Mouse (Mus musculus): ENCODE results near the gene Dnajb12. TPM values are rescaled to one million over a fixed set of nuclear protein-coding genes. Genes with fewer than 3 reads are reported as not detected.
A peak's percentile ranks its signal among the peaks of the same experiment; 100 is the strongest.

Gene Dnajb12
- total RNA-seq, 2 experiments from 2014 or later, result 32.1 to 37.7 TPM

GRCm38 (mm10) chr10:59895460-59896186, 16.3 kb downstream of the Dnajb12 start:
- DNase-seq, result no peak
- intact Hi-C loops (cut with DNase I), result loop anchor here (5.0 to 10.0 kb wide), 2 partner anchors 57 to 209 kb away; partner anchors contain the start of genes Ddit4 and Spock2

GRCm38 (mm10) chr10:59896211-59896610, 16.9 kb downstream of the Dnajb12 start:
- intact Hi-C loops (cut with DNase I), result loop anchor here (5.0 to 10.0 kb wide), 2 partner anchors 56 to 209 kb away; partner anchors contain the start of genes Ddit4 and Spock2
- no peak for DNase-seq

- intact Hi-C loops (cut with DNase I), result loop anchor here (5.0 to 10.0 kb wide), 2 partner anchors 55 to 208 kb away; partner anchors contain the start of genes Ddit4 and Spock2
- DNase-seq, result peak; percentile 85
Measured at GRCm38 (mm10) chr10:59896911-59897331, 17.6 kb downstream of the Dnajb12 start.

GRCm38 (mm10) chr10:59897511-59897910, 18.2 kb downstream of the Dnajb12 start:
- intact Hi-C loops (cut with DNase I), result loop anchor here (5.0 to 10.0 kb wide), 2 partner anchors 55 to 207 kb away; partner anchors contain the start of genes Ddit4 and Spock2

GRCm38 (mm10) chr10:59898180-59898778, 18.9 kb downstream of the Dnajb12 start:
- no peak for DNase-seq
- intact Hi-C loops (cut with DNase I), result loop anchor here (5.0 to 10.0 kb wide), 2 partner anchors 54 to 207 kb away; partner anchors contain the start of genes Ddit4 and Spock2

More at GRCm38 (mm10) chr10:59897511-59897910, 18.2 kb downstream of the Dnajb12 start:
- peak; percentile 61 for DNase-seq

GRCm38 (mm10) chr10:59898935-59899334, 19.6 kb downstream of the Dnajb12 start:
- no peak for DNase-seq
- intact Hi-C loops (cut with DNase I), result loop anchor here (5.0 to 10.0 kb wide), 2 partner anchors 53 to 206 kb away; partner anchors contain the start of genes Ddit4 and Spock2

- intact Hi-C loops (cut with DNase I), result loop anchor here (5.0 to 10.0 kb wide), 2 partner anchors 53 to 205 kb away; partner anchors contain the start of genes Ddit4 and Spock2
- peak; percentile 97 for DNase-seq
Measured at GRCm38 (mm10) chr10:59899341-59900173, 20.2 kb downstream of the Dnajb12 start.

GRCm38 (mm10) chr10:59900174-59900435, 20.7 kb downstream of the Dnajb12 start:
- intact Hi-C loops (cut with DNase I), result no loop called here
- DNase-seq, result no peak

- intact Hi-C loops (cut with DNase I), result no loop called here
- peak; percentile 79 for DNase-seq
Measured at GRCm38 (mm10) chr10:59900939-59901338, 21.6 kb downstream of the Dnajb12 start.

- intact Hi-C loops (cut with DNase I), result no loop called here
- no peak for DNase-seq
Measured at GRCm38 (mm10) chr10:59901463-59901862, 22.1 kb downstream of the Dnajb12 start.

GRCm38 (mm10) chr10:59901986-59902605, 22.7 kb downstream of the Dnajb12 start:
- DNase-seq, result no peak
- intact Hi-C loops (cut with DNase I), result no loop called here

- intact Hi-C loops (cut with DNase I), result no loop called here
- DNase-seq, result no peak
Measured at GRCm38 (mm10) chr10:59902606-59902990, 23.2 kb downstream of the Dnajb12 start.

GRCm38 (mm10) chr10:59903170-59903569, 23.8 kb downstream of the Dnajb12 start:
- no peak for DNase-seq
- intact Hi-C loops (cut with DNase I), result no loop called here

- no peak for DNase-seq
- intact Hi-C loops (cut with DNase I), result no loop called here
Measured at GRCm38 (mm10) chr10:59907080-59907609, 27.8 kb downstream of the Dnajb12 start.

GRCm38 (mm10) chr10:59907695-59908299, 28.4 kb downstream of the Dnajb12 start:
- DNase-seq, result peak; percentile 64
- intact Hi-C loops (cut with DNase I), result no loop called here

- no peak for DNase-seq
- intact Hi-C loops (cut with DNase I), result no loop called here
Measured at GRCm38 (mm10) chr10:59908776-59909315, 29.5 kb downstream of the Dnajb12 start.

GRCm38 (mm10) chr10:59909357-59909847, 30.0 kb downstream of the Dnajb12 start:
- peak; percentile 65 for DNase-seq
- intact Hi-C loops (cut with DNase I), result no loop called here

GRCm38 (mm10) chr10:59911091-59911490, 31.7 kb downstream of the Dnajb12 start:
- DNase-seq, result no peak
- intact Hi-C loops (cut with DNase I), result no loop called here

GRCm38 (mm10) chr10:59911561-59912198, 32.3 kb downstream of the Dnajb12 start:
- intact Hi-C loops (cut with DNase I), result no loop called here
- DNase-seq, result no peak
